Mouse (Mus musculus) liver, adult 2 months (tissue): ENCODE measurements around the gene Raf1.

Source experiments
- CTCF ChIP-seq: fragments of 200-500 bp; IDR thresholded peaks from 2 replicates; pipeline ENCODE4 v1.5.1; 2011; ENCODE audit warnings: low read depth, low read length, control low read depth
- POLR2A ChIP-seq: fragments of 200-500 bp; IDR thresholded peaks from 2 replicates; pipeline ENCODE4 v1.6.1; 2011; ENCODE audit warnings: low read length, control low read depth; ENCODE audit not compliant: insufficient read depth; ENCODE audit errors: extremely low read depth

- TF ChIP-seq POLR2A (no peak), CTCF (peak; percentile 32; the same call in 1 of the 2 replicates)
Observed at GRCm38 (mm10) chr6:115701302-115701701, 24.9 kb upstream of the Raf1 start.
